Mouse (Mus musculus): ENCODE data around the gene Bfsp1. TPM values are rescaled to one million over a fixed set of nuclear protein-coding genes. Genes with fewer than 3 reads are reported as not detected.
A peak's percentile ranks its signal among the peaks of the same experiment; 100 is the strongest.

Bfsp1 gene
- polyA plus RNA-seq, 1 experiment, result 0.92 TPM

- no peak overlapping the region for H3K4me3 ChIP-seq (replicated peaks; ENCODE audit: control insufficient read depth, low read depth, low read length)
- no peak overlapping the region for H3K27ac ChIP-seq (ENCODE audit: control insufficient read depth, insufficient read depth, low read depth, low read length, poor library complexity)
- WGBS, result 33% methylated on average over 1 of the region's 1 CpGs
- H3K4me1 ChIP-seq (ENCODE audit: control insufficient read depth, insufficient read depth, low read length), result peaks cover 2% of the 10 kb centered on the region; the same call in 1 of the 2 replicates
- TF ChIP-seq POLR2A (IDR thresholded peaks at IDR 0.05; ENCODE audit: borderline replicate concordance, control insufficient read depth, low read depth, low read length) (no peak), CTCF (IDR thresholded peaks at IDR 0.05; ENCODE audit: control insufficient read depth, insufficient read depth, low read length) (no peak)
Observed at GRCm38 (mm10) chr2:143876026-143876425, 13.1 kb upstream of the Bfsp1 start.

DNA sequence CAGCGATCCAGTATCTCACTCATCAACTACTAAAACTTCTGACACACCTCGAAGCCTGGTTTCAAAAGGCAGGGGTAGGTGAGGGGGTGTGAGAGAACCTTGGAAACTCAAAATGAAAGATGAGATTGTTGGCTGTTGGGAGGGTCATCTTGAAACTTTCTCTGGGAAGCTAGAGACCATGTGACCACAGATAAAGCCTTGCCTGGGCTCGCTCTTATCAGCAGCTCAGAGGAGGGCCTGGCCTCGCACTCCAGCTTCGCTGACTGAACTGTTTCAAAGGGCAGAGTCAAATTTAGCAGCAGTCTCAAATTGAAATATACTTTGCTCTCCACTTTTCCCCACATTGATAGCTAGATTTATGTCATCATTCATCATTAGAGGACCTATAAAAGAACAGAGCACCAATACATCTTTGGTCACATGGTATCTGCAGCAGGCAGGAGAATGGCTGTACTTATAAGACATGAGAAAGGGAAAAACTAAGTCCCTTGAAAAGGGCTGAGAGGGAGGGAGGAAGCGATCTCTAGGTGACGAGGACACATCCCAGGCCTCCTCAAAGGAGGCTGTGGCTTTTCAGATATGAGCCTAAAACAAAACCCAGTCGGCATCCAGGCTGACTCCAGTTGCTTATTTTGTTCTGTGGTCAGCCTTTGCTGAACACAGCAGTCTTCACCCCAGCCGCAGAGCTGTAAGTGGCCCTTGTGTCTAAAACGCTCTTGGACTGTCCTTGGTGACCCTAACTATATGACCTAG, 8.1 kb upstream of the Bfsp1 start:
- no peak overlapping the region for H3K27ac ChIP-seq (ENCODE audit: control insufficient read depth, insufficient read depth, low read depth, low read length, poor library complexity)
- 59% methylated on average over 10 of the region's 10 CpGs for WGBS
- no peak overlapping the region for H3K4me3 ChIP-seq (replicated peaks; ENCODE audit: control insufficient read depth, low read depth, low read length)
- no peak for TF ChIP-seq POLR2A (IDR thresholded peaks at IDR 0.05; ENCODE audit: borderline replicate concordance, control insufficient read depth, low read depth, low read length)
- TF ChIP-seq CTCF (IDR thresholded peaks at IDR 0.05; ENCODE audit: control insufficient read depth, insufficient read depth, low read length), result no peak
- H3K4me1 ChIP-seq (ENCODE audit: control insufficient read depth, insufficient read depth, low read length), result no peaks in the 10 kb centered on the region; the same call in 1 of the 2 replicates

- WGBS, result 2% methylated on average over 6 of the region's 6 CpGs
- TF ChIP-seq POLR2A (IDR thresholded peaks at IDR 0.05; ENCODE audit: borderline replicate concordance, control insufficient read depth, low read depth, low read length) (no peak), CTCF (IDR thresholded peaks at IDR 0.05; ENCODE audit: control insufficient read depth, insufficient read depth, low read length) (peak; percentile 96)
- no peak overlapping the region for H3K4me3 ChIP-seq (replicated peaks; ENCODE audit: control insufficient read depth, low read depth, low read length)
- H3K27ac ChIP-seq (ENCODE audit: control insufficient read depth, insufficient read depth, low read depth, low read length, poor library complexity), result no peak overlapping the region
- no peaks in the 10 kb centered on the region; the same call in 1 of the 2 replicates for H3K4me1 ChIP-seq (ENCODE audit: control insufficient read depth, insufficient read depth, low read length)
Observed at GRCm38 (mm10) chr2:143867326-143867725, 4.4 kb upstream of the Bfsp1 start.

DNA sequence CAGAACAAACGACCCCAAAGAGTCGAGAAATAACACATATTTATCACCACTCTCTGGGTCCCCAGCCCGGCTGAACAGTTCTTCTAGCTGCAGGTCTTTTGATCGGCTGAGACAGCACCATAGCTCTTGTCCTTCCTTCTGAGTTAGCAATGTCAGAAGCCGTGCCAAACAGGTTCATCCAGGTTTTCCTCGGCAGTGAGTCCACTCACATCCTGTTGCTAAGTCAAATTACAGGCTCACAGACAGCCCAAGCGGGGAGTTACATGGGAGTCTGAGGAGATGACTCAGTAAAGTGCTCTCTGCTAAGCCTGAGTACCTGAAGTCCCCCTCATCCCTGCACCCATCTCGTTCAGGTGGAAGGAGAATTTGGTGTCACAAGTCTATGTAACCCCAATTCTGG, 1.6 kb upstream of the Bfsp1 start:
- TF ChIP-seq CTCF (IDR thresholded peaks at IDR 0.05; ENCODE audit: control insufficient read depth, insufficient read depth, low read length), result no peak
- no peak for TF ChIP-seq POLR2A (IDR thresholded peaks at IDR 0.05; ENCODE audit: borderline replicate concordance, control insufficient read depth, low read depth, low read length)
- no peak overlapping the region for H3K4me3 ChIP-seq (replicated peaks; ENCODE audit: control insufficient read depth, low read depth, low read length)
- WGBS, result 66% methylated on average over 8 of the region's 8 CpGs

DNA sequence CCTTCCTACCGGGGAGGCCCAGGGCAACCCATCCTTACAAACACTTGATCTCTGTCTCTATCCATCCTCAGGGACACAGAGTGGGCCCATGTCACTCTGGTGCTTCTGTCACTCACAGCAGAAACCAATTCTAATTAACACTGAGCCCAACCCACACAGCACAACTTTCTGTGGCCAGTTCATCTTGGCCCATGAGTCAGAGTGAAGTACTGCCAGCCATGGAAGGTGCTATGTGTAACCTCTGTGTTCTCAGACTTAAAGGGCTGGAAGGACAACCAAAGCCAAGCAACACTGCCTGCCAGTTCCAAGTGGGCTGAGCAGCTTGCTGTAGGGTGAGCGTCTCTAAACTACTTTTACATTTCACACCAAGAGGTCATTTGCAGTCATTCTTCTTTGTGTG, 3.8 kb downstream of the Bfsp1 start:
- no peak for TF ChIP-seq CTCF (IDR thresholded peaks at IDR 0.05; ENCODE audit: control insufficient read depth, insufficient read depth, low read length)
- TF ChIP-seq POLR2A (IDR thresholded peaks at IDR 0.05; ENCODE audit: borderline replicate concordance, control insufficient read depth, low read depth, low read length), result no peak
- 82% methylated on average over 2 of the region's 2 CpGs for WGBS
- H3K27ac ChIP-seq (ENCODE audit: control insufficient read depth, insufficient read depth, low read depth, low read length, poor library complexity), result no peak overlapping the region

More for the DNA sequence above, 1.6 kb upstream of the Bfsp1 start:
- Histone ChIP-seq H3K27ac (ENCODE audit: control insufficient read depth, insufficient read depth, low read depth, low read length, poor library complexity) (no peak overlapping the region), H3K4me1 (ENCODE audit: control insufficient read depth, insufficient read depth, low read length) (no peaks in the 10 kb centered on the region; the same call in 1 of the 2 replicates)

GRCm38 (mm10) chr2:143853447-143853846, 9.5 kb downstream of the Bfsp1 start:
- no peak for TF ChIP-seq CTCF (IDR thresholded peaks at IDR 0.05; ENCODE audit: control insufficient read depth, insufficient read depth, low read length)
- TF ChIP-seq POLR2A (IDR thresholded peaks at IDR 0.05; ENCODE audit: borderline replicate concordance, control insufficient read depth, low read depth, low read length), result no peak

More for the DNA sequence above, 3.8 kb downstream of the Bfsp1 start:
- H3K4me3 ChIP-seq (replicated peaks; ENCODE audit: control insufficient read depth, low read depth, low read length), result no peak overlapping the region
- H3K4me1 ChIP-seq (ENCODE audit: control insufficient read depth, insufficient read depth, low read length), result no peaks in the 10 kb centered on the region; the same call in 1 of the 2 replicates

GRCm38 (mm10) chr2:143852295-143853275, 10.4 kb downstream of the Bfsp1 start:
- 66% methylated on average over 18 of the region's 18 CpGs for WGBS
- Histone ChIP-seq H3K4me3 (replicated peaks; ENCODE audit: control insufficient read depth, low read depth, low read length) (no peak overlapping the region), H3K27ac (ENCODE audit: control insufficient read depth, insufficient read depth, low read depth, low read length, poor library complexity) (peak overlapping the region; percentile 14; the same call in 1 of the 2 replicates), H3K4me1 (ENCODE audit: control insufficient read depth, insufficient read depth, low read length) (peaks cover 1% of the 10 kb centered on the region; the same call in 1 of the 2 replicates)
- TF ChIP-seq POLR2A (IDR thresholded peaks at IDR 0.05; ENCODE audit: borderline replicate concordance, control insufficient read depth, low read depth, low read length), result no peak
- no peak for TF ChIP-seq CTCF (IDR thresholded peaks at IDR 0.05; ENCODE audit: control insufficient read depth, insufficient read depth, low read length)

More at GRCm38 (mm10) chr2:143853447-143853846, 9.5 kb downstream of the Bfsp1 start:
- Histone ChIP-seq H3K4me1 (ENCODE audit: control insufficient read depth, insufficient read depth, low read length) (peaks cover 1% of the 10 kb centered on the region; the same call in 1 of the 2 replicates), H3K27ac (ENCODE audit: control insufficient read depth, insufficient read depth, low read depth, low read length, poor library complexity) (no peak overlapping the region), H3K4me3 (replicated peaks; ENCODE audit: control insufficient read depth, low read depth, low read length) (no peak overlapping the region)
- 62% methylated on average over 4 of the region's 4 CpGs for WGBS

Data from bone marrow, adult 2 months (tissue).